Comparison of ENCODE assay signal across 8 mouse cellular contexts in genomic region chr15:5143361-5144020, GRCm38 (mm10). TPM values are rescaled to one million over a fixed set of nuclear protein-coding genes. Genes with fewer than 3 reads are reported as not detected.
DNase-seq lines count a peak whose midpoint lies in the region; ATAC-seq lines count a peak whose summit lies in the region.

Gene Prkaa1, plus strand, starts transcription at chr15:5143861.

- no peaks in the 10 kb centered on the region for H3K9me3 ChIP-seq in forebrain, embryonic 15.5 days
- H3K9me3 ChIP-seq in liver, embryonic 16.5 days (replicated peaks; ENCODE audit: control insufficient read depth, low read length) = no peaks in the 10 kb centered on the region
- no peaks in the 10 kb centered on the region for H3K9me3 ChIP-seq in neural tube, embryonic 12.5 days

- H3K4me3 ChIP-seq in forebrain, embryonic 15.5 days = peak within 1 kb of the TSS; percentile 94
- peak within 1 kb of the TSS; percentile 99 for H3K4me3 ChIP-seq in liver, embryonic 16.5 days (ENCODE audit: low read depth, low read length)
- peak within 1 kb of the TSS; percentile 79 for H3K4me3 ChIP-seq in neural tube, embryonic 12.5 days

- WGBS in forebrain, embryonic 15.5 days = under 1% methylated on average over 41 of the region's 80 CpGs
- under 1% methylated on average over 46 of the region's 80 CpGs for WGBS in liver, embryonic 16.5 days (ENCODE audit: insufficient replicate concordance)
- under 1% methylated on average over 53 of the region's 80 CpGs for whole genome bisulfite sequencing in neural tube, embryonic 12.5 days

- H3K36me3 ChIP-seq in forebrain, embryonic 15.5 days = no peaks in the 10 kb centered on the region
- no peaks in the 10 kb centered on the region; the same call in 1 of the 2 replicates for H3K36me3 ChIP-seq in liver, embryonic 16.5 days (ENCODE audit: control insufficient read depth, insufficient read depth)
- H3K36me3 ChIP-seq in neural tube, embryonic 12.5 days = no peaks in the 10 kb centered on the region

- no peaks in the 10 kb centered on the region for H3K27me3 ChIP-seq in forebrain, embryonic 15.5 days
- no peaks in the 10 kb centered on the region for H3K27me3 ChIP-seq in liver, embryonic 16.5 days (ENCODE audit: control insufficient read depth, insufficient read depth, low read depth, low read length)
- H3K27me3 ChIP-seq in neural tube, embryonic 12.5 days (replicated peaks) = no peaks in the 10 kb centered on the region

- H3K4me2 ChIP-seq in forebrain, embryonic 15.5 days (replicated peaks) = peak within 1 kb of the TSS; percentile 51
- peak within 1 kb of the TSS; percentile 84 for H3K4me2 ChIP-seq in liver, embryonic 16.5 days (ENCODE audit: low read depth, low read length)
- peak within 1 kb of the TSS; percentile 70 for H3K4me2 ChIP-seq in neural tube, embryonic 12.5 days (replicated peaks)

- H3K4me1 ChIP-seq in forebrain, embryonic 15.5 days = peaks cover 15% of the 10 kb centered on the region
- peaks cover 45% of the 10 kb centered on the region for H3K4me1 ChIP-seq in liver, embryonic 16.5 days (ENCODE audit: control insufficient read depth, low read depth, low read length)
- peaks cover 15% of the 10 kb centered on the region for H3K4me1 ChIP-seq in neural tube, embryonic 12.5 days

- DNase-seq in ES-CJ7 (ENCODE audit: low read depth, low spot score) = peak; percentile 61
- DNase-seq in heart, postnatal 14 days = peak; percentile 80 to 86
- DNase-seq in layer of hippocampus, adult 11-12 months (ENCODE audit: low spot score) = peak; percentile 55
- peak; percentile 28 to 31 for DNase-seq in thymus, adult 18-20 months

- H3K9ac ChIP-seq in forebrain, embryonic 15.5 days (replicated peaks) = peak within 1 kb of the TSS; percentile 89
- peak within 1 kb of the TSS; percentile 97 for H3K9ac ChIP-seq in liver, embryonic 16.5 days (ENCODE audit: low read depth, low read length)
- peak within 1 kb of the TSS; percentile 79 for H3K9ac ChIP-seq in neural tube, embryonic 12.5 days

- peak within 1 kb of the TSS; percentile 94 for H3K27ac ChIP-seq in forebrain, embryonic 15.5 days (replicated peaks)
- H3K27ac ChIP-seq in liver, embryonic 16.5 days (ENCODE audit: low read length) = peak within 1 kb of the TSS; percentile 94
- peak within 1 kb of the TSS; percentile 75 for H3K27ac ChIP-seq in neural tube, embryonic 12.5 days

- intact Hi-C loops in heart, postnatal 14 days (cut with DNase I) = loop anchor here (1.0 to 5.0 kb wide), 2 partner anchors 26 to 44 kb away; partner anchors contain the start of gene Ttc33

- peak; percentile 89 for ATAC-seq in cerebellum, adult (ENCODE audit: insufficient number of reproducible peaks, low FRiP score, low TSS enrichment)
- ATAC-seq in forebrain, embryonic 15.5 days (replicated peaks) = peak; percentile 96
- ATAC-seq in liver, embryonic 16.5 days (ENCODE audit: low read depth) = peak; percentile 83
- peak; percentile 94 for ATAC-seq in neural tube, embryonic 12.5 days (ENCODE audit: low FRiP score, low read depth)

RNA-seq across cellular contexts. Expression of gene Prkaa1, which starts in this region (rescaled TPM):
- polyA plus RNA-seq in forebrain, embryonic 15.5 days (2015; fragmentation: Nextera tagmentation; extraction: Ambion mirVana) = 12.6 and 14.0 TPM in 2 replicates
- 10 to 100 TPM; 14.0 to 15.7 TPM for total RNA-seq in heart, postnatal 14 days (2021)
- polyA plus RNA-seq in liver, embryonic 16.5 days (2015; fragmentation: Nextera tagmentation; extraction: Ambion mirVana) = 11.8 and 12.3 TPM in 2 replicates
- polyA plus RNA-seq in neural tube, embryonic 12.5 days (2016; fragmentation: Nextera tagmentation; extraction: Ambion mirVana) = 16.0 and 17.7 TPM in 2 replicates

Comparison
In these comparisons a context has a peak if more than half of its experiments do, and no peak if none do; other contexts are left out.
1. Peak in every context shown above with its lines: DNase-seq, ATAC-seq, H3K4me3 ChIP-seq and H3K27ac ChIP-seq.
2. DNase-seq: peak in every context shown above with its lines; median percentile 83 in heart, postnatal 14 days; 61 in ES-CJ7; 55 in layer of hippocampus, adult 11-12 months; 30 in thymus, adult 18-20 months.